Mouse (Mus musculus) midbrain, embryonic 10.5 days (tissue): ENCODE results near the gene Psmd9. TPM values are rescaled to one million over a fixed set of nuclear protein-coding genes. Genes with fewer than 3 reads are reported as not detected.
A peak's percentile ranks its signal among the peaks of the same experiment; 100 is the strongest.

Experiments
- DNase-seq: peaks from one replicate; pipeline ENCODE4 v3.0.0-alpha.2; 2017; ENCODE audit warnings: low spot score
- H3K27ac ChIP-seq: fragments of 300-500 bp; sonication (generic); replicated peaks from 2 replicates; pipeline ENCODE4 v1.5.1; 2016; ENCODE audit warnings: mild to moderate bottlenecking
- H3K27me3 ChIP-seq: fragments of 300-500 bp; sonication (generic); 2 replicates; pipeline ENCODE4 v1.6.1; 2016; ENCODE audit warnings: low read depth, mild to moderate bottlenecking; ENCODE audit not compliant: poor library complexity, severe bottlenecking
- H3K36me3 ChIP-seq: fragments of 300-500 bp; sonication (generic); 2 replicates; pipeline ENCODE4 v1.6.1; 2016; ENCODE audit warnings: mild to moderate bottlenecking, moderate library complexity
- H3K4me1 ChIP-seq: fragments of 300-500 bp; sonication (generic); 2 replicates; pipeline ENCODE4 v1.6.1; 2016
- H3K4me3 ChIP-seq: fragments of 300-500 bp; sonication (generic); 2 replicates; pipeline ENCODE4 v1.5.1; 2016; ENCODE audit warnings: mild to moderate bottlenecking, moderate library complexity
- H3K9me3 ChIP-seq: fragments of 300-500 bp; sonication (generic); replicated peaks from 2 replicates; pipeline ENCODE4 v1.6.1; 2016; ENCODE audit warnings: mild to moderate bottlenecking
- WGBS: fragments of 180-500 bp; shearing (Covaris S2); methylation state at CpG from one replicate; pipeline ENCODE4 v1.1.7; 2016; 5-methylcytosine and 5-hydroxymethylcytosine counted together
- polyA plus RNA-seq: library from polyadenylated mRNA; unstranded; fragments of >200 nt; fragmentation: Nextera tagmentation; extraction: Ambion mirVana; gene quantifications from 2 replicates; pipeline ENCODE4 v1.2.1, GENCODE M21; 2016

The Psmd9 gene
- polyA plus RNA-seq, 1 experiment from 2014 or later = 78.5 TPM

GRCm38 (mm10) chr5:123133083-123133783, 36.0 kb upstream of the Psmd9 start:
- Histone ChIP-seq H3K36me3 (peaks cover 78% of the 10 kb centered on the region), H3K27me3 (peaks cover 16% of the 10 kb centered on the region), H3K9me3 (no peaks in the 10 kb centered on the region), H3K4me1 (peaks cover 72% of the 10 kb centered on the region), H3K4me3 (peak overlapping the region; percentile 99), H3K27ac (0 out of 2 replicates have a peak overlapping the region, but pooled peaks have one; percentile 47)
- DNase-seq = peak; percentile 89
- 19% methylated on average over 18 of the region's 18 CpGs for WGBS

DNA sequence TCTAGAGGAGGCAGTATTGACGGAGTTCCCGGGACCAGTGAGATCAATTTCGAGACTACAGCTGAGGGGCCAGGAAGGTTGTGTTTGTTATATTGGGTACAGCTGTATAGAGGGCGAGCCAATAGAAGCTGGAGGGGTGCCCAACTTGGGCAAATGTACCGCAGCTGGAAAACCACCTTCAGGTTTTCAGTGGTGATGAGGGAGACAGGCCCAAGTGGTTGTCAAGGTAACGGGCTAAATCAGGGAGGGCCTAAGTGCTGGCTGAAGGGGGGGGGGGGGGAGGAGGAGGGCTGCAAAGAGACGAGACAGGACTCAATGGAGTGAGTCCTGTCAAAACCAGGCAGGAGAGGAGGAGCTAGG, 35.4 kb upstream of the Psmd9 start:
- DNase-seq = no peak
- peaks cover 16% of the 10 kb centered on the region for H3K27me3 ChIP-seq
- peaks cover 72% of the 10 kb centered on the region for H3K36me3 ChIP-seq
- no peaks in the 10 kb centered on the region for H3K9me3 ChIP-seq
- H3K27ac ChIP-seq = peak overlapping the region; percentile 24; the same call in 1 of the 2 replicates
- peak overlapping the region; percentile 99 for H3K4me3 ChIP-seq
- H3K4me1 ChIP-seq = peaks cover 73% of the 10 kb centered on the region
- 24% methylated on average over 7 of the region's 7 CpGs for WGBS

DNA sequence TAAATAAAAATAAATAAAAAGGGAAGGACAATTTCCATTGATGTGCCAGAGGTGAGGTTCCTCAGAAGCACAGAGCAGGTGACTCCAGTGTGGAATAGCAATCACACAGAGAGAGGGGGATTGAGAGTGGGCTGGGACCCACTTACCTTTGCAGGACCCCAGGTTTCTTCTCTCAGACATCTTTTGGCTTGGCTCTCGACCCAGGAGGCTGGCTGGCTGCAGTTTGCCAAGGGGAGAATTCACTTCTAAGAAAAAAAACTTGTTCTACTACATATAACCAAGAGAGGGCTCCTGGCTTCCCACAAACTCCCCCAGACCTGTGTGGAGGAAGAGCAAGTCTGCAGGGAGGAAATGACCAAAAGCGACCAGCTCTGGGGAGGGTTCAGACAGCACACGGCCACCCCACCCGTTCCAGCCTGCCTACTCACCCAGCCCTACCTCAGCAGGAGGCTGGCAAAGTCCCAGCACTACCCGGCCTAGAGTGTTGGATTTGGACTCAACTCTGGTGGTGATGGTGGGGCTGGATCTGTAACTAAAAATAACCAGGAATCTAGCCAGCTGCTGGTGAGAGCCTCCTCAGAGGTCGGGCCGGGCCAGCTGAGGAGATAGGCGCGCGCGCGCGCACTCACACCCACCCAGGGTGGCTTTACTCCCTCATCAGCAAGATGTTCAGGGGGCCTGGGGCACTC, 34.9 kb upstream of the Psmd9 start:
- peak overlapping the region; percentile 99 for H3K4me3 ChIP-seq
- H3K36me3 ChIP-seq = peaks cover 67% of the 10 kb centered on the region
- peak overlapping the region; percentile 100; the same call in 1 of the 2 replicates for H3K27ac ChIP-seq
- no peaks in the 10 kb centered on the region for H3K9me3 ChIP-seq
- peaks cover 75% of the 10 kb centered on the region for H3K4me1 ChIP-seq
- peaks cover 16% of the 10 kb centered on the region for H3K27me3 ChIP-seq
- 34% methylated on average over 13 of the region's 13 CpGs for WGBS
- peak; percentile 22 for DNase-seq

GRCm38 (mm10) chr5:123134875-123135382, 34.3 kb upstream of the Psmd9 start:
- Histone ChIP-seq H3K36me3 (peaks cover 61% of the 10 kb centered on the region), H3K27ac (peak overlapping the region; percentile 100), H3K4me3 (peak overlapping the region; percentile 99), H3K4me1 (peaks cover 76% of the 10 kb centered on the region), H3K27me3 (peaks cover 16% of the 10 kb centered on the region), H3K9me3 (no peaks in the 10 kb centered on the region)
- no peak for DNase-seq
- 27% methylated on average over 8 of the region's 8 CpGs for WGBS

DNA sequence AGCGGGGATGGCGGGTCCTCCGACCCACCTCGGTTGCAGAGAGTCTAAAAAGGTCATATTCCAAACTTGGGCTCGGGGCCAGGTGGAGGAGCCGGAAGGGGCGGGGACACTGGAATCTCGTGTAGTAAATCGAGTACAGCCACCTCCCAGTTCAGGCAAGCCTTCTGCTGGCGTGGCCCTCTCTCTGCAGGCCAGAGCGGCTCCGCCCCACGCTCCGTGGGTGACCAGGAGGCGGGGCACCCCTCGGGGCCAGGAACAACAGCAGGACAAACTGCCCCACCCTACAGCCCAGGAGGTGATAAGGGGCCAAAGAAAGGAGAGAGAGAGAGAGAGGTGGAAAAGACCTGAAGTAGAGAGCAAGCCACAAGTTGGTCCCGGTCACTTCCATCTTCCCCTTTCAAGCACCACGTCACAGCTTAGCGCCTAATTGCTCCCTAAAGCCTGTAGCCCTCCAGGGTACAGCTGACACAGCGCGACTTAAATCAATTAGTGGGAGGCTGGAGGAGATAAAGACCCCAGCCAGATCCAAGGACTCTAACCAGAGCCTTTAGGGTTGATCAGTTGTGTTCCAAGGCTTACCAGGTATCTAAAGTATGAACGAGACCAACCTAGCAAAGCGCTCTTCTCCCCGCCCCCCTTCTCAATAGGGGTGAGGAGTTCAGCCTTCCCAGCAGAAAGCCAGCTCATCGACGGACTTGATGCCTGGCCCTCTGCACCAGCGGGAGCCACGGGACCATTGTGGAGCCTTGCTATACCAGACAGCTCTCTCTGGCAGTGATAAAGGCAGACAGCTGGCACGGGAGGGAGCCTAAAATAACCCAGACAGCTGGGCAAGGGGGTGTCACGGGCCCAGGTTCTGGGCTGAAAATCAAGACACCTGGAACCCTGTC, 33.5 kb upstream of the Psmd9 start:
- DNase-seq = peak; percentile 53
- Histone ChIP-seq H3K27me3 (peaks cover 15% of the 10 kb centered on the region), H3K9me3 (no peaks in the 10 kb centered on the region), H3K4me3 (peak overlapping the region; percentile 99), H3K4me1 (peaks cover 76% of the 10 kb centered on the region), H3K27ac (peak overlapping the region; percentile 100), H3K36me3 (peaks cover 53% of the 10 kb centered on the region)
- WGBS = 4% methylated on average over 30 of the region's 30 CpGs

DNA sequence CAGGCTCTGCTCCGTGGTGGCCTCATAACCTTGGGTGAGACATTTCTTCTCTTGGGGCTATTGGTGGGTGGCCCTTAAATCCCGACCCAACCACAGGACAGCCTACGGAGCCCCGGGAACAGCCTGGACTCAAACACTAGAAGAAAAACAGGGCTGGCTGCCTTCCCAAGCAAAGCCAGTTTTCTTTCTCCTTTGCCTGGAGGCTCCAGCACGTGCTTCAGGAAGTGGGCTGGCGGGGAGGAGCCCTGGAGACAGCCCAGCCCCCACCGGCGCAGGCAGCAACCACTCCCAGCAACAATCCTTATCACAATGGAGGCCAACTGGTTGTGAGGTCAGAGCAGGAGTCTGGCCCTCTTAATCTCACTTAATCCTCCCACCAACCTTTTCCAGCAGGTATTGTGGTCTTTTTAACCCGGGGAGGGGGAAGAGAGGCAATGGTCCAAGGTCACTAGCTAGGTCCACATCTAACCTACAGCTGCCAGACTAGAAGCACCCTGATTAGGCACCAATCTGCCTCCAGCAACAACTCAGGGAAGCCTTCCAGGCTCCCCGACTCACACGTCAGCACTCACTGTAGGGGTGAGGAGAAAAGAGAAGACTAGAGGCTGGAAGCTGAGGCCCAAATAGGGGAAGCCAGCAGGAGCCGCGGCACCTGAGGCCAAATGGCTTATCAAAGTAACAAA, 32.7 kb upstream of the Psmd9 start:
- under 1% methylated on average over 13 of the region's 13 CpGs for WGBS
- Histone ChIP-seq H3K4me1 (peaks cover 76% of the 10 kb centered on the region), H3K9me3 (no peaks in the 10 kb centered on the region), H3K4me3 (peak overlapping the region; percentile 99), H3K27ac (peak overlapping the region; percentile 100), H3K27me3 (peaks cover 7% of the 10 kb centered on the region), H3K36me3 (peaks cover 45% of the 10 kb centered on the region)
- DNase-seq = peak; percentile 80

GRCm38 (mm10) chr5:123137044-123137909, 31.9 kb upstream of the Psmd9 start:
- H3K4me1 ChIP-seq = peaks cover 75% of the 10 kb centered on the region
- peak; percentile 81 for DNase-seq
- peaks cover 40% of the 10 kb centered on the region for H3K36me3 ChIP-seq
- WGBS = 1% methylated on average over 20 of the region's 20 CpGs
- peak overlapping the region; percentile 99 for H3K4me3 ChIP-seq
- no peaks in the 10 kb centered on the region for H3K9me3 ChIP-seq
- H3K27me3 ChIP-seq = no peaks in the 10 kb centered on the region
- peak overlapping the region; percentile 100 for H3K27ac ChIP-seq

- Histone ChIP-seq H3K4me1 (peaks cover 70% of the 10 kb centered on the region), H3K27me3 (no peaks in the 10 kb centered on the region), H3K9me3 (no peaks in the 10 kb centered on the region), H3K27ac (peak overlapping the region; percentile 100), H3K4me3 (peak overlapping the region; percentile 99), H3K36me3 (peaks cover 40% of the 10 kb centered on the region)
- WGBS = 0% methylated on average over 5 of the region's 6 CpGs
- no peak for DNase-seq
These were observed 31.3 kb upstream of the Psmd9 start for GRCm38 (mm10) chr5:123137910-123138229.

GRCm38 (mm10) chr5:123138230-123138911, 30.8 kb upstream of the Psmd9 start:
- Histone ChIP-seq H3K4me3 (peak overlapping the region; percentile 99), H3K27me3 (no peaks in the 10 kb centered on the region), H3K27ac (peak overlapping the region; percentile 100), H3K4me1 (peaks cover 70% of the 10 kb centered on the region), H3K9me3 (no peaks in the 10 kb centered on the region), H3K36me3 (peaks cover 39% of the 10 kb centered on the region)
- under 1% methylated on average over 38 of the region's 40 CpGs for WGBS
- DNase-seq = peak; percentile 94

DNA sequence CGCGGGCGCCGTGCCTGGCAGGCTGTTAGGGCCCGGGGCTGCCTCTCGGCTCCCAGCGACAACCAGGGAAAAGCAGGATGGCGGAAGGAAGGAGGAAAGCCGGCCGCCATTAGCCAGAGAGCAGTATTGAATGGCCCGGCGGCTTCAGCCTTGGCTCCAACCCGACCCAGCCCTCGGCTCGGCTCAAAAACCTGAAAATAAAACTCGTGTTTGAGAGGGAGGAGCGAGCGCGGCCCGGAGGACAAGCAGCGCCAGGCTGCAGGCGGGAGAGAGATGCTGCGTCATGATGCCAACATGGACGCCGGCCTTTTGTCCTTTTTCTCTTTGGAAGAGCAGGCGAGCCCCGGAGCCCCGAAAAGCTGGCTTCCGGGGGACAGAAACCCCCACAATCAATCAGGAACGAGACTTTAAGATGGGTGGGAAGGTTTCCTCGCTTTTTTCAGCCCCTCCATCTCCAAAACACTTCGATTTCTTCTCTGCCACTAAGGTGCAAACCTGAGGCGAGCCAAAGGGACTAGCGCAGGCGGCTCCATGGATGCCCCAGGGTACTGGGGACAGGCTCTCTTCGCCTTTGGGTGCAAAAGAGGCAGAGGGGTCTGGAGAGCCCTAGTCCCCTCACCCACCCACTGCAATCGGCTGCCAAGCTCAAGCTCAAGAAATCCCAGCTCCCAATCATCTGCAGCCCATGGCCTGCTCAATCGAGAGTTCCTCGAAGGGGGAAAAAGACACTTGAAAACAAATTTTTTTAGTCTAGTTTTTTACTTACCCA, 30.1 kb upstream of the Psmd9 start:
- H3K27me3 ChIP-seq = no peaks in the 10 kb centered on the region
- peaks cover 70% of the 10 kb centered on the region for H3K4me1 ChIP-seq
- peak; percentile 83 for DNase-seq
- no peaks in the 10 kb centered on the region for H3K9me3 ChIP-seq
- WGBS = under 1% methylated on average over 39 of the region's 39 CpGs
- peaks cover 33% of the 10 kb centered on the region for H3K36me3 ChIP-seq
- peak overlapping the region; percentile 100 for H3K27ac ChIP-seq
- peak overlapping the region; percentile 99 for H3K4me3 ChIP-seq
